Mouse (Mus musculus) heart, postnatal 36 days (tissue): ENCODE measurements around the gene Paxbp1. TPM values are rescaled to one million over a fixed set of nuclear protein-coding genes. Genes with fewer than 3 reads are reported as not detected.
"Not testable (repeated sequence)": the region's sequence is repeated elsewhere in the genome, so short reads cannot be mapped to it uniquely, and the experiment has no call there.

Experiments used
- DNase-seq, 2 experiments: peaks; one replicate each; pipeline ENCODE4 v3.0.0; 2021 to 2022
- intact Hi-C: fragments of 180-260 bp; cut with DNase I; formaldehyde crosslinking; loops from one replicate; pipeline ENCODE4 v1.15.1; 2025
- total RNA-seq, 2 experiments: library from RNA; stranded (reverse); gene quantifications; 2 replicates each; pipeline ENCODE4 v1.2.3; 2021

Gene Paxbp1
- total RNA-seq, result 10 to 100 TPM; 13.1 to 13.5 TPM

DNA sequence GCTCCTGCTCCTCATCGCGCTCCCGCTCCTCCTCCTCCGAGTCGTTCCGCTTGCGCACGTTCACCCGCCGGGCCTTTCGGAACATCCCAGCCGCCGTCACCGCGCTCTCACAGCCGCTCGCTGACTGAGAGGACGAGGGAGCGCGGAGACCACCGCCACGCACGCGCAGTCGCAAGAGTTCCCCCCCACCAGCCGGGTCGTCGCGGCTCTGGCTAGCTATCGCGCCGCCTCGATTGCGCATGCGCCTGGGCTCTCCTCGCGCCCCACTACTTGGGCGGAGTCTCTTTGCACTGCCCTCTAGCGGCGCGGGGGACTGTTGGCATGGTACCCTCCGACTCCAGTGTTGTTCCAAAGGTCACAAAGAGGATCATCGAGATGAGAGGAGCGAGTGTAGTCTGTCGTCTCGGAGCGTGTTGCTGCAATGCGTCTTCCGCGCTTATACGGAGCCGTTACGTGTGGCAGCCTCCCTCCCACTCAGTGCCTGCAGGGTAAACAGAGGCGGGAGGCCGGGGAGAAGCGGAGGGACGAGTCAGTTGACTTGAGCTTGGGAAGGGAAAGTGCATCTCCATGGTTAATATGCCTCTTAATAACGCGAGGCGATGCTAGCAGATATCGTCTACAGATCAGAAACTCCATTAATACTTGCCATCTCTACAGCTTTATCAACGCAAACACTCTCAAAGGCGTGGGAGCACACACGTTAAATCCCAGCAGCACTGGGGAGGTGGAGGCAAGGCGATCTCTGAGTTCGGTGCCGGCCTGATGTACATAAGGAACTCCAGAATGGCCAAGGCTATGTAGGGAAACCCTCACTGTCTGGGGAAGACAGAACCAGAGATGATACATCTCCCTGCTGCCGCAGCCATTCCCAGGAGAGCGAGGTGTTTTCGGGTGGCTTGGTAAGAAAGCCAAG is at the start of gene Paxbp1:
TSS of gene Paxbp1 (minus strand) at position 274 of the 913 bp plus-strand sequence.
- DNase-seq, result peak; percentile 99
- intact Hi-C loops, result loop anchor here (2.0 to 10.0 kb wide), 2 partner anchors 32 to 760 kb away; partner anchors contain the start of gene Scaf4

- no peak for DNase-seq
- intact Hi-C loops, result no loop called here
Measured at GRCm38 (mm10) chr16:91086642-91087306, 42.4 kb upstream of the Paxbp1 start.

GRCm38 (mm10) chr16:91085239-91085825 is 41.0 kb upstream of the Paxbp1 start:
- intact Hi-C loops, result no loop called here
- no peak for DNase-seq

- DNase-seq, result peak; percentile 34 to 38
Measured at GRCm38 (mm10) chr16:91084307-91085238, 40.2 kb upstream of the Paxbp1 start.

GRCm38 (mm10) chr16:91083002-91083646 is 38.8 kb upstream of the Paxbp1 start:
- intact Hi-C loops, result loop anchor here (5.0 kb wide), 1 partner anchor 79 kb away; no protein-coding TSS in a partner anchor
- DNase-seq, result no peak

More at GRCm38 (mm10) chr16:91084307-91085238, 40.2 kb upstream of the Paxbp1 start:
- intact Hi-C loops, result loop anchor here (5.0 kb wide), 1 partner anchor 78 kb away; no protein-coding TSS in a partner anchor

- peak; percentile 64 to 70 for DNase-seq
- intact Hi-C loops, result loop anchor here (1.0 to 5.0 kb wide), 3 partner anchors 81 to 271 kb away; no protein-coding TSS in a partner anchor
Measured at GRCm38 (mm10) chr16:91081508-91081907, 37.2 kb upstream of the Paxbp1 start.

DNA sequence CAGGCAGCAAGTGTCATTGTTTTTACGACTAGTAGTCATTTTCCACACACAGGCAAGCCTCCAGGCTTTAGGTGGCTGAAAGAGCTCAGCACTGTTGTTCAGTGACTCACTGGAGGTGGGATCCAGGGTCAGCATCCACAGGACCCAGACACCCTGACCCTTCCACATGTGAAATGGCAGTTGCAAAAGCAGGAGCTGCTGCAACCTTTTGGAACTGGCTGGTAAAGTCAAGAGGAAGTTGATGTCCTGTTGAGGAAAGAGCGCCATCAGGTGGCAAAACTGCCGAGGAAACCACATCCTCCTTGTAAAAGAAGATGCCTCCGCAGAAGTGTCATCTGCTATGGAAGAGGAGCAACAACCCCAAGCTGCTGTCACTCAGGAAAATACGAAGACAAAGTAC is 31.8 kb upstream of the Paxbp1 start:
- peak in 1 of 2 experiments; percentile 24 for DNase-seq
- intact Hi-C loops, result loop anchor here (10.0 kb wide), 1 partner anchor 751 kb away; no protein-coding TSS in a partner anchor

- DNase-seq, result not testable (repeated sequence)
- intact Hi-C loops, result loop anchor here (10.0 kb wide), 1 partner anchor 751 kb away; no protein-coding TSS in a partner anchor
Measured at GRCm38 (mm10) chr16:91075423-91075822, 31.1 kb upstream of the Paxbp1 start.

DNA sequence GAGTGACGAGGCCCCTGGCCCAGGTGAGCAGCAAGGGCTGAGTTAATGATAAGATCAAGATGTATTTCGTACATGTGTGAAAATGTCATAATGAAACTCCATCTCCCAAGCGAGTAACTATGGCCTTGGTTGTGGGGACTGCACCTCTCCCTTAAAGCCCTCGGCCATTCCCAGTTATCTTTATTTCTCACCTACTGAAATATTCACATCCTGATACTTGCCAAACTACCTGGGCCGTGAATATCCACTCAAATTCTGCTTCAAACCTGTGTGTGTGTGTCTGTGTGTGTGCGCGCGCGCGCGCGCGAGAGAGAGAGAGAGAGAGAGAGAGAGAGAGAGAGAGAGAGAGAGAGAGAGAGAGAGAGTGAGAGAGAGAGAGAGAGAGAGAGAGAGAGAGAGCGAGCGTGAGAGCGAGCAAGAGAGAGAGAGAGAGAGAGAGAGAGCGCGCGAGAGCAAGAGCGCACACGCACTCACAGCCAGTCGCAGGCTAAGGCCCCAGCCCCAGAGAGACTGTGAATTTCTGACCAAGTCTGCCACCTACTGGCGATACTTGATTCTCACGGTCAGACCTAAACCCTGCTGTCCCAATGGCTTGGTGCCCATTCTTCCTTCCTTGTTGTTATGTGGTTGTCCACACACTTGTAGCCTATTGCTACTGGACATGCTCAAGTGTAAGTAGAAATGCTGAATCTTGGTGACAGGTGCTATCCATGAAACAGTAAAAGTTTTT is 29.0 kb upstream of the Paxbp1 start:
- intact Hi-C loops, result loop anchor here (10.0 kb wide), 1 partner anchor 749 kb away; no protein-coding TSS in a partner anchor
- DNase-seq, result peak; percentile 86 to 87

DNA sequence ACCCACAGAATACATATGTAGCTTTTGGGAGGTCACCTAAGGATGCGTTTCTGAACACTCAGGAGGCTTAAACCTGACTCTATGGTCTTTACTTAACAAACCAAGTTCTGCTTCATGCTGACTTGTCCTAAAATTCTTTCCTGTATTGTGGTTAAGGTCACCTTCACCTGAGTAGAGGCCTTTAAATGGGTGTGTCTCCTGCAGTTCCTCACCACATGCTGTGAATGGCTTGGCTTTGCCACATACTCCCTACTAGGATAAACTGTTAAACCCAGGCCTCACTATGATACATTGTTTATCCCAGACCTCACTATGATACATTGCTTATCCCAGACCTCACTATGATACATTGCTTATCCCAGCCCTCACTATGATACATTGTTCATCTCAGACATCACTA is 27.9 kb upstream of the Paxbp1 start:
- DNase-seq, result no peak
- intact Hi-C loops, result loop anchor here (10.0 kb wide), 1 partner anchor 747 kb away; no protein-coding TSS in a partner anchor

GRCm38 (mm10) chr16:91068969-91069368 is 24.6 kb upstream of the Paxbp1 start:
- DNase-seq, result no peak
- intact Hi-C loops, result no loop called here

- intact Hi-C loops, result no loop called here
- DNase-seq, result no peak
Measured at GRCm38 (mm10) chr16:91067122-91067521, 22.8 kb upstream of the Paxbp1 start.

GRCm38 (mm10) chr16:91064583-91065365 is 20.4 kb upstream of the Paxbp1 start:
- intact Hi-C loops, result no loop called here
- no peak for DNase-seq

GRCm38 (mm10) chr16:91063786-91064185 is 19.4 kb upstream of the Paxbp1 start:
- no peak for DNase-seq
- intact Hi-C loops, result no loop called here

DNA sequence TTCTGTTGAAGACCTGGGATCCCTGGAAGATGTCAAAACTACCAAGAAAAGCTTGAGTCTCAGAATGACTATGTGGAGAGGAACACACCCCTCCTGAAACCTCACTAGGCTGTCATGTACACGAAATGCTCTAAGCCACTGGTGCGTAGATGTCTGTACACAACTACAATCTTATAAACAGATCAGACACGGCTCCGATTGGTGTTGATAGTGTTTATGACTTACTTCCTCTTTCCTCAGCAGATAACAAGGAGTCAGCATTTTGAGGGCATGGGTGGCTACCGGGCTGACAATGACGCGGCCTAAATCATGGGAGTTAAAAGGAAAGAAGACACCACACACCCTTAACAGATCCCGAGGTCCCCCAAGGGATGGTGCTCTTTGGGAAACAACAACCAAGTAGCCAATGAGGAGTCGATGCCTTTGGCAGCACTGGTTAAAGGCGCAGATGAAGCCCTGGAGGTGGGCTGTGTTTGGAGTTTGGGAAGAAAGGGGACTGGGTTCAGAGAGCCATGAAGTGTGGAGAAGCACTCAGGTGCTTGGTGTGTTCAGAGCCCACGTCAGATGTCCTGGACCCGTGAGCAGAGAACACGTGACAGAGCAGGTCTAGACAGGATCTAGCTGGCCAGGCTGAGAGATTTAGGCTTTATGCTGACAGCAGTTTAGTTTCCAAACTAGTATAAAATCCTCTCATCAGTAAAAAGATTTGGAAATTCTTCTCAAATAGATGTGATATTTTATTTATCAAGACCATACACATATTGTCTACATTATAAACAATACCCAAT is 17.4 kb upstream of the Paxbp1 start:
- DNase-seq, result no peak
- intact Hi-C loops, result no loop called here

- intact Hi-C loops, result no loop called here
- no peak for DNase-seq
Measured at GRCm38 (mm10) chr16:91057741-91058140, 13.4 kb upstream of the Paxbp1 start.

DNA sequence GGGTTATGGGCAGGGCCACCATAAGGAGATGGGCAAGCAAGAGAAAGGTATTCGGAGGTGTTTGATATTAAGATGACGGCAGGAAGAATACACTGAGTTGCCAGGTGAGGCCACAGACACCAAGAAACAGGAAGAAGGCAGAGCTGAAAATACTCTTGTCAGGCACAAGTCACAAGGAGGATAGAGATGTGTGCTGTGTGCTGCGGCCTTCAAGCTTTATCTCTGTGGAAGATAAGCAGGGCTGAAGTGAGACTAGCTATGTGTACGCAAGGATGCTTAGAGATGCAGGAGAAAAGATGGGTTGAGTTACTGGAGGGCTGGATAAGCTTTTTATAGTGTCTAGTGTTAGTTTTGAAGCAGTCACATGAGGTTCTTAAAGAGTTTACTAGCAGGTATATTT is 12.9 kb upstream of the Paxbp1 start:
- no peak for DNase-seq
- intact Hi-C loops, result no loop called here
